Mouse (Mus musculus) natural killer cell, adult 2 months (primary cell): Measurements from ENCODE around the gene Asz1.

ENCODE experiments used
- DNase-seq, 2 experiments: peaks; one replicate each; pipeline ENCODE4 v3.0.0; 2022; ENCODE audit warnings: low spot score in 2 of 2

Asz1 gene

GRCm38 (mm10) chr6:18007356-18007755 lies 101.5 kb downstream of the Asz1 start:
- DNase-seq: no peak

GRCm38 (mm10) chr6:18002065-18002464 lies 106.8 kb downstream of the Asz1 start:
- DNase-seq: no peak
